Mouse (Mus musculus): Measurements from ENCODE around the gene Ormdl3. TPM values are rescaled to one million over a fixed set of nuclear protein-coding genes. Genes with fewer than 3 reads are reported as not detected.
"Not testable (repeated sequence)": the region's sequence is repeated elsewhere in the genome, so short reads cannot be mapped to it uniquely, and the experiment has no call there.

Ormdl3 gene
- 76.4 and 87.3 TPM in 2 replicates for polyA plus RNA-seq (2015; fragmentation: Nextera tagmentation; extraction: Ambion mirVana)

- ATAC-seq (ENCODE audit: insufficient number of reproducible peaks, low FRiP score, low TSS enrichment, low read depth), result peak; percentile 91
- Histone ChIP-seq H3K27ac (replicated peaks) (peak within 1 kb of the TSS; percentile 91), H3K27me3 (0 out of 2 replicates have a peak, but pooled peaks cover 3% of the 10 kb centered on the region), H3K9me3 (replicated peaks) (no peaks in the 10 kb centered on the region), H3K36me3 (peaks cover 16% of the 10 kb centered on the region), H3K9ac (peak within 1 kb of the TSS; percentile 83), H3K4me1 (peaks cover 37% of the 10 kb centered on the region), H3K4me3 (replicated peaks) (peak within 1 kb of the TSS; percentile 84), H3K4me2 (replicated peaks) (peak within 1 kb of the TSS; percentile 87)
- WGBS, result under 1% methylated on average over 49 of the region's 49 CpGs
Observed at GRCm38 (mm10) chr11:98586892-98587563, at the start of gene Ormdl3. TSS of gene Ormdl3 (minus strand) at chr11:98587368.

- H3K4me2 ChIP-seq (replicated peaks); H3K27ac ChIP-seq (replicated peaks); H3K4me1 ChIP-seq; H3K4me3 ChIP-seq (replicated peaks); H3K9me3 ChIP-seq (replicated peaks); H3K27me3 ChIP-seq; ATAC-seq (ENCODE audit: insufficient number of reproducible peaks, low FRiP score, low TSS enrichment, low read depth); H3K36me3 ChIP-seq; H3K9ac ChIP-seq: not testable (repeated sequence)
- 30% methylated on average over 10 of the region's 10 CpGs for WGBS
Observed at GRCm38 (mm10) chr11:98635312-98635970, 48.3 kb upstream of the Ormdl3 start.

GRCm38 (mm10) chr11:98630646-98631045 lies 43.5 kb upstream of the Ormdl3 start:
- no peak for ATAC-seq (ENCODE audit: insufficient number of reproducible peaks, low FRiP score, low TSS enrichment, low read depth)
- no peak overlapping the region for H3K9ac ChIP-seq
- H3K9me3 ChIP-seq (replicated peaks), result no peaks in the 10 kb centered on the region
- no peak overlapping the region for H3K4me2 ChIP-seq (replicated peaks)
- H3K27me3 ChIP-seq, result 0 out of 2 replicates have a peak, but pooled peaks cover 8% of the 10 kb centered on the region
- no peak overlapping the region for H3K27ac ChIP-seq (replicated peaks)
- no peak overlapping the region for H3K4me3 ChIP-seq (replicated peaks)
- H3K36me3 ChIP-seq, result no peaks in the 10 kb centered on the region
- H3K4me1 ChIP-seq, result no peaks in the 10 kb centered on the region
- WGBS, result 86% methylated on average over 5 of the region's 5 CpGs

GRCm38 (mm10) chr11:98628706-98629105 lies 41.5 kb upstream of the Ormdl3 start:
- no peak for ATAC-seq (ENCODE audit: insufficient number of reproducible peaks, low FRiP score, low TSS enrichment, low read depth)
- H3K4me1 ChIP-seq, result no peaks in the 10 kb centered on the region
- H3K4me2 ChIP-seq (replicated peaks), result no peak overlapping the region
- 0 out of 2 replicates have a peak, but pooled peaks cover 8% of the 10 kb centered on the region for H3K27me3 ChIP-seq
- no peak overlapping the region for H3K27ac ChIP-seq (replicated peaks)
- 89% methylated on average over 3 of the region's 3 CpGs for WGBS
- H3K36me3 ChIP-seq, result no peaks in the 10 kb centered on the region
- no peak overlapping the region for H3K9ac ChIP-seq
- no peak overlapping the region for H3K4me3 ChIP-seq (replicated peaks)
- no peaks in the 10 kb centered on the region for H3K9me3 ChIP-seq (replicated peaks)

- Histone ChIP-seq H3K27ac (replicated peaks) (no peak within 1 kb of the TSS), H3K36me3 (no peaks in the 10 kb centered on the region), H3K4me3 (replicated peaks) (no peak within 1 kb of the TSS), H3K4me1 (no peaks in the 10 kb centered on the region), H3K4me2 (replicated peaks) (no peak within 1 kb of the TSS), H3K9ac (no peak within 1 kb of the TSS), H3K27me3 (0 out of 2 replicates have a peak, but pooled peaks cover 5% of the 10 kb centered on the region), H3K9me3 (replicated peaks) (0 out of 2 replicates have a peak, but pooled peaks cover 4% of the 10 kb centered on the region)
- no peak for ATAC-seq (ENCODE audit: insufficient number of reproducible peaks, low FRiP score, low TSS enrichment, low read depth)
- 87% methylated on average over 10 of the region's 10 CpGs for WGBS
Observed at GRCm38 (mm10) chr11:98625611-98626410, 38.6 kb upstream of the Ormdl3 start, which contains the start of the genes Gm12355 and Gsdma3. TSS of gene Gm12355 (minus strand) at chr11:98625661. TSS of gene Gsdma3 (plus strand) at chr11:98626360.

- H3K36me3 ChIP-seq; H3K4me1 ChIP-seq; H3K27me3 ChIP-seq; H3K9ac ChIP-seq; ATAC-seq (ENCODE audit: insufficient number of reproducible peaks, low FRiP score, low TSS enrichment, low read depth); H3K27ac ChIP-seq (replicated peaks); H3K9me3 ChIP-seq (replicated peaks); H3K4me3 ChIP-seq (replicated peaks); H3K4me2 ChIP-seq (replicated peaks): not testable (repeated sequence)
- WGBS, result 90% methylated on average over 2 of the region's 2 CpGs
Observed at GRCm38 (mm10) chr11:98624381-98624780, 37.2 kb upstream of the Ormdl3 start.

GRCm38 (mm10) chr11:98623981-98624380 lies 36.8 kb upstream of the Ormdl3 start:
- not testable (repeated sequence) for ATAC-seq (ENCODE audit: insufficient number of reproducible peaks, low FRiP score, low TSS enrichment, low read depth); H3K4me2 ChIP-seq (replicated peaks); H3K9ac ChIP-seq; H3K27me3 ChIP-seq; H3K4me1 ChIP-seq; H3K27ac ChIP-seq (replicated peaks); H3K4me3 ChIP-seq (replicated peaks); H3K9me3 ChIP-seq (replicated peaks); H3K36me3 ChIP-seq
- 69% methylated on average over 6 of the region's 6 CpGs for WGBS

GRCm38 (mm10) chr11:98620791-98621190 lies 33.6 kb upstream of the Ormdl3 start:
- no peak overlapping the region for H3K27ac ChIP-seq (replicated peaks)
- H3K4me1 ChIP-seq, result no peaks in the 10 kb centered on the region
- no peak overlapping the region for H3K4me3 ChIP-seq (replicated peaks)
- H3K4me2 ChIP-seq (replicated peaks), result no peak overlapping the region
- H3K27me3 ChIP-seq, result no peaks in the 10 kb centered on the region
- H3K36me3 ChIP-seq, result no peaks in the 10 kb centered on the region
- WGBS, result 92% methylated on average over 13 of the region's 13 CpGs
- ATAC-seq (ENCODE audit: insufficient number of reproducible peaks, low FRiP score, low TSS enrichment, low read depth), result no peak
- H3K9me3 ChIP-seq (replicated peaks), result 0 out of 2 replicates have a peak, but pooled peaks cover 4% of the 10 kb centered on the region
- no peak overlapping the region for H3K9ac ChIP-seq

GRCm38 (mm10) chr11:98606763-98607162 lies 19.6 kb upstream of the Ormdl3 start:
- WGBS, result 6% methylated on average over 3 of the region's 3 CpGs
- ATAC-seq (ENCODE audit: insufficient number of reproducible peaks, low FRiP score, low TSS enrichment, low read depth), result no peak
- H3K27ac ChIP-seq (replicated peaks), result no peak overlapping the region
- H3K4me3 ChIP-seq (replicated peaks), result no peak overlapping the region
- no peaks in the 10 kb centered on the region for H3K9me3 ChIP-seq (replicated peaks)
- peaks cover 7% of the 10 kb centered on the region; the same call in 1 of the 2 replicates for H3K4me1 ChIP-seq
- peaks cover 17% of the 10 kb centered on the region for H3K27me3 ChIP-seq
- no peak overlapping the region for H3K4me2 ChIP-seq (replicated peaks)
- no peaks in the 10 kb centered on the region for H3K36me3 ChIP-seq
- H3K9ac ChIP-seq, result no peak overlapping the region

GRCm38 (mm10) chr11:98604911-98605310 lies 17.7 kb upstream of the Ormdl3 start:
- WGBS, result 65% methylated on average over 6 of the region's 6 CpGs
- not testable (repeated sequence) for H3K4me1 ChIP-seq; H3K36me3 ChIP-seq; H3K4me3 ChIP-seq (replicated peaks); H3K27ac ChIP-seq (replicated peaks); H3K4me2 ChIP-seq (replicated peaks); ATAC-seq (ENCODE audit: insufficient number of reproducible peaks, low FRiP score, low TSS enrichment, low read depth); H3K9me3 ChIP-seq (replicated peaks); H3K9ac ChIP-seq
- peaks cover 21% of the 10 kb centered on the region for H3K27me3 ChIP-seq

- no peak overlapping the region for H3K4me2 ChIP-seq (replicated peaks)
Observed at GRCm38 (mm10) chr11:98603953-98604352, 16.8 kb upstream of the Ormdl3 start.

More at GRCm38 (mm10) chr11:98603953-98604352, 16.8 kb upstream of the Ormdl3 start:
- Histone ChIP-seq H3K9ac (no peak overlapping the region), H3K27me3 (peaks cover 19% of the 10 kb centered on the region), H3K27ac (replicated peaks) (no peak overlapping the region), H3K4me3 (replicated peaks) (no peak overlapping the region), H3K4me1 (peaks cover 12% of the 10 kb centered on the region; the same call in 1 of the 2 replicates), H3K36me3 (no peaks in the 10 kb centered on the region), H3K9me3 (replicated peaks) (no peaks in the 10 kb centered on the region)
- 84% methylated on average over 2 of the region's 2 CpGs for WGBS
- ATAC-seq (ENCODE audit: insufficient number of reproducible peaks, low FRiP score, low TSS enrichment, low read depth), result no peak
